Mouse (Mus musculus): ENCODE measurements around the gene Syde1. TPM values are rescaled to one million over a fixed set of nuclear protein-coding genes. Genes with fewer than 3 reads are reported as not detected.
A peak's percentile ranks its signal among the peaks of the same experiment; 100 is the strongest.

The Syde1 gene
- total RNA-seq, 2 experiments from 2014 or later = 41.2 to 44.2 TPM

GRCm38 (mm10) chr10:78576435-78577184 lies 15.2 kb downstream of the Syde1 start:
- DNase-seq (ENCODE audit: low spot score in 2 of 2) = no peak

DNA sequence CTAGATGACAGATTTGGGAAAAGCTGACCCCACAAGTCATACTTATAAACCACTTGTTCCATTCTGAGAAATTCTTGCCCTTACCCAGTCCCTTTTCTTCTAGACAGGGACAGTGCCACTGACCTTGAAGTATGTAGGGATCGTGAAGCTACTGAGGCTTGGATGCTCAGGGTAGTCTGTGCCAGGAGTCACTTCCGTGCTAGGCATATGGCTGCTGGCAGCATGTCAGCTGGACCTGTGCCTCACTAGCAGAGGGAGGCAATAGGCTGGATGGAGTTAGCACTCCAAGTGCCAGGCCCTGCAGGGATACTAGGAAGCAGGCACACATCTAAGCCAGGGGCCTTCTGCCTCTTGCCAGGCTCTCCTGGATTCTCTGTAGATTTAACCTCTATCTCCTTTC lies 16.1 kb downstream of the Syde1 start:
- peak in 1 of 2 experiments; percentile 38 for DNase-seq (ENCODE audit: low spot score in 2 of 2)

DNA sequence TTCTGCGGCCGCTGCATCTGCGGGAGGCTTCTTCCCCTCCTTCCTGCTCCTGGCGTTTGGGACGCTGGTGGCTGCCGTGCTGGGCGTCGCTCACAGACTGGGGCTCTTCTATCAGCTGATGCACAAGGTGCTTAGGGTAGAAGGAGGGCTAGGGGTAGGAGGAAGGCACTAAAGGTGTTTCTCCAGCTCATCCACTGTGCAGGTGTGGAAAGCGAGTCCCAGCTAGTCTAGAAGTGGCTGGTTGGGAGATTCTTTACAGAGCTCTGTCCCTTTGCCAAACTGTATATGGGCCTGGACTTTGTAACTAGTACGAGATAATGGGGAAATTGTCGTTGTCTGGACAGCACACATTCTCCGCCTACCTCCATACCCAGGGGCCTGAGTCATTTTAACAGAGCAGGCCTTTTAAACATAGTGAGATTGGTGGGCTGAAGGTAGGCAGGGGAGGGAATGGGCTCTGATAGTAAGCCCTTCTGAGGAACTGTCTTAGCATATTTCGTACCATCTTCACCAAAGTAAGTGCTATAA lies 16.6 kb downstream of the Syde1 start:
- DNase-seq (ENCODE audit: low spot score in 2 of 2) = no peak

- DNase-seq (ENCODE audit: low spot score in 2 of 2) = peak; percentile 75 to 89
These were observed 17.3 kb downstream of the Syde1 start, which contains the start of gene Ilvbl for GRCm38 (mm10) chr10:78574250-78575104. Gene Ilvbl, plus strand, starts transcription at chr10:78574346.

GRCm38 (mm10) chr10:78573226-78573625 lies 18.5 kb downstream of the Syde1 start:
- no peak for DNase-seq (ENCODE audit: low spot score in 2 of 2)

DNA sequence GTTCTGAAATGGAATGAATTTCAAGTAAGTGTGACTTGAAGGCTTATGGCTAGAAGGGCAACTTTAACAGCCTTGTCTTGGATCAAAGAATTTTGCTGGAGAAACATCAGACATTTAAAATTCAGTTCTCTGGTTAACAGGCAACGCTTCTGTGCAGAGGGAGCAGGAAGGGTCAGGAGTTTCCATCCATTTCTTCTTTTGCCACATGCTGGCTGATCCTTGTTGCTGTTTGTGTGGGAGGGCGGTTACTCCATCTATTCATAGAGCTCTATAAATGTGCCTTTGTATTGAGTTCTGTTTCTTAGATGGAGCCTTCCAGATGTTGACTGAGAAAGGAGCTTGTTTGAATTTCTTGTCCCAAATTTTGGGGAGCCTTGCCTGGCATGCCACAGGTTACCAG lies 20.9 kb downstream of the Syde1 start:
- DNase-seq (ENCODE audit: low spot score in 2 of 2) = no peak

DNA sequence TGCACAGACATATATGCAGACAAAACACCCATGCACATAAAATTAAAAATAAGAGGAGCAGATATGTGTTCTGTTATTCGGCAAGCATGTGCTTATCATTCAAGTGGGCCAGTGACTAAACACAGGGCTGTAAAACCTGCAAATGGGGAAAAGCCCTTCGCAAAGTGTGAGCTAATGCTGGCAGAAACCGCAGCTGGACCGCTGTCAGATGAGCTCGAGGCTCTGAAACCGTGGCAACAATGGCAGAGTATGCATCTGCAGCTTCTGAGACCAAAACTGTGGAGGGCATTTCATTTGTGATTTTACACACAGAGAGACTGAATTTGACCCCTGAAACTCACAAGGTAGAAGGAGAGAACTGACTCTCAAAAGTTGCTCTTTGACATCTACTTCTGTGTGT lies 21.3 kb downstream of the Syde1 start:
- DNase-seq (ENCODE audit: low spot score in 2 of 2) = no peak

GRCm38 (mm10) chr10:78569686-78570085 lies 22.1 kb downstream of the Syde1 start:
- DNase-seq (ENCODE audit: low spot score in 2 of 2) = no peak

GRCm38 (mm10) chr10:78569191-78569590 lies 22.6 kb downstream of the Syde1 start:
- no peak for DNase-seq (ENCODE audit: low spot score in 2 of 2)

DNA sequence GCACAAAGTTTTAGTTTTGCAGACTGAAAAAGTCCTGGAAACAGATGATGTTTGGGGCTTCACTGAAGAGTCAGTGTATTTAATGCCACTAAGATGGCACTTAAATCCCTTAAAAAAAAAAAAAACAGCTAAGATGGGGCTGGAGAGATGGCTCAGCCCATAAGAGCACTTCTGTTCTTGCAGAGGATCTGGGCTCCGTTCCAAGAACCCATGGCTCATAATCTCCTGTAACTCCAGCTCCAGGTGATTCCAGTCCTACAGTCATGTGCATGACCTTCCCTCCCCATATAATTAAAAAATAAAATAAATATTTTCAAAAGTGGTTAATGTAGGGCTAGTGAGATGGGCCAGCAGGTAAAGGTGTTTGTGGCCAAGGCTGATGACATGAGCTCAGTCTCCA lies 26.7 kb downstream of the Syde1 start:
- DNase-seq (ENCODE audit: low spot score in 2 of 2) = no peak

- DNase-seq (ENCODE audit: low spot score in 2 of 2) = no peak
These were observed 50.8 kb downstream of the Syde1 start for GRCm38 (mm10) chr10:78540943-78541342.

Other genes with a start within 250 kb of the Syde1 start
- gene Agpat3, start 239.5 kb downstream of the Syde1 start, total RNA-seq (2021) = 100 to 1,000 TPM; 203 to 217 TPM
- 100 to 1,000 TPM; 282 to 296 TPM for gene Rrp1, start 178.9 kb downstream of the Syde1 start, total RNA-seq (2021)
- 100 to 1,000 TPM; 171 to 196 TPM for gene Cstb, start 166.3 kb downstream of the Syde1 start, total RNA-seq (2021)
- 10 to 100 TPM; 20.4 to 20.8 TPM for gene Pdxk, start 127.0 kb downstream of the Syde1 start, total RNA-seq (2021)
- not detected for gene Olfr1358, start 74.5 kb downstream of the Syde1 start, total RNA-seq (2021)
- gene Ilvbl, start 17.6 kb downstream of the Syde1 start, total RNA-seq (2021) = 10 to 100 TPM; 76.5 to 88.8 TPM
- not detected for gene Olfr1357, start 26.1 kb upstream of the Syde1 start, total RNA-seq (2021)
- gene Casp14, start 126.3 kb upstream of the Syde1 start, total RNA-seq (2021) = not detected
- not detected for gene Ccdc105, start 161.1 kb upstream of the Syde1 start, total RNA-seq (2021)
- under 1 TPM; 0.48 to 0.53 TPM for gene Slc1a6, start 188.5 kb upstream of the Syde1 start, total RNA-seq (2021)

Measured in adrenal gland, postnatal 4 days (tissue).